Mouse (Mus musculus): ENCODE data around the gene Slc28a1.
"Not testable (repeated sequence)": the region's sequence is repeated elsewhere in the genome, so short reads cannot be mapped to it uniquely, and the experiment has no call there.

- not testable (repeated sequence) for TF ChIP-seq CTCF, POLR2A (IDR thresholded peaks at IDR 0.05; ENCODE audit: insufficient read depth, low read depth, low read length)
These were observed 28.5 kb downstream of the Slc28a1 start for GRCm38 (mm10) chr7:81143056-81143455.
